Mouse (Mus musculus): ENCODE data around the gene Hddc3. TPM values are rescaled to one million over a fixed set of nuclear protein-coding genes. Genes with fewer than 3 reads are reported as not detected.

The Hddc3 gene
- polyA plus RNA-seq, 1 experiment from 2014 or later: 8.5 TPM

DNA sequence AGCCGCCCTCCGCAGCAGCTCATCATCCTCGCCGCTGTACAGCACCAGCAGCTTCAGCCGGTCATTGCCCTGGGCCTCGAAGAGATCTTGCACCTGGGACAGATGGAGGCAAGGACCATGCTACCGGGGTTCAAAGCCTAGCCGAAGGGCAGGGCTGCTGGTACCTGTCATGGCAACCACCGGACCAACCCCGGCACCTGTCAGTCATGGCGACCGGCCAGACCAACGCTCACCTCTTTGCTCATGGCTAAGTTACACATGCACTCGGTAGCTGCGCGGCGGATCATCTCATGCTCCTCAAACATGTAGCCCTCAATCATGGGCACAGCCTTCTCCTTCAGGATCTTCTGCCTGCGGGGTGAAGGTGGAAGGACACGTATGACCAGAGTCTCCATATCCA, 16.8 kb upstream of the Hddc3 start:
- peaks cover 34% of the 10 kb centered on the region for H3K36me3 ChIP-seq (ENCODE audit: insufficient read depth, low read length)
- ATAC-seq: no peak
- 96% methylated on average over 19 of the region's 19 CpGs for WGBS
- no peak overlapping the region for H3K4me3 ChIP-seq (ENCODE audit: low read depth, low read length)
- no peaks in the 10 kb centered on the region for H3K27me3 ChIP-seq (replicated peaks; ENCODE audit: insufficient read depth, low read length)
- no peak overlapping the region for H3K27ac ChIP-seq (ENCODE audit: low read length)
- no peak for TF ChIP-seq EP300 (IDR thresholded peaks at IDR 0.05)
- no peak for TF ChIP-seq CTCF (IDR thresholded peaks at IDR 0.05)
- H3K9me3 ChIP-seq (ENCODE audit: low read length): no peaks in the 10 kb centered on the region
- no peak overlapping the region for H3K4me2 ChIP-seq (replicated peaks; ENCODE audit: low read depth, low read length)
- no peak overlapping the region for H3K9ac ChIP-seq (replicated peaks; ENCODE audit: low read depth)
- DNase-seq (ENCODE audit: low spot score): no peak
- peaks cover 8% of the 10 kb centered on the region; the same call in 1 of the 2 replicates for H3K4me1 ChIP-seq (ENCODE audit: insufficient read depth, low read depth, low read length)

- DNase-seq (ENCODE audit: low spot score) (no peak), ATAC-seq (no peak)
- Histone ChIP-seq H3K4me1 (ENCODE audit: insufficient read depth, low read depth, low read length) (no peaks in the 10 kb centered on the region), H3K27me3 (replicated peaks; ENCODE audit: insufficient read depth, low read length) (no peaks in the 10 kb centered on the region), H3K4me3 (ENCODE audit: low read depth, low read length) (no peak overlapping the region), H3K9ac (replicated peaks; ENCODE audit: low read depth) (no peak overlapping the region), H3K36me3 (ENCODE audit: insufficient read depth, low read length) (peaks cover 71% of the 10 kb centered on the region), H3K27ac (ENCODE audit: low read length) (no peak overlapping the region), H3K9me3 (ENCODE audit: low read length) (no peaks in the 10 kb centered on the region), H3K4me2 (replicated peaks; ENCODE audit: low read depth, low read length) (no peak overlapping the region)
- TF ChIP-seq EP300 (IDR thresholded peaks at IDR 0.05): no peak
- no peak for TF ChIP-seq CTCF (IDR thresholded peaks at IDR 0.05)
- WGBS: 82% methylated on average over 8 of the region's 8 CpGs
These were observed 12.6 kb upstream of the Hddc3 start for GRCm38 (mm10) chr7:80330278-80330677.

- DNase-seq (ENCODE audit: low spot score): no peak
- Histone ChIP-seq H3K9me3 (ENCODE audit: low read length) (no peaks in the 10 kb centered on the region), H3K4me2 (replicated peaks; ENCODE audit: low read depth, low read length) (no peak overlapping the region), H3K9ac (replicated peaks; ENCODE audit: low read depth) (no peak overlapping the region), H3K4me3 (ENCODE audit: low read depth, low read length) (no peak overlapping the region), H3K27me3 (replicated peaks; ENCODE audit: insufficient read depth, low read length) (no peaks in the 10 kb centered on the region), H3K36me3 (ENCODE audit: insufficient read depth, low read length) (peaks cover 72% of the 10 kb centered on the region), H3K27ac (ENCODE audit: low read length) (no peak overlapping the region), H3K4me1 (ENCODE audit: insufficient read depth, low read depth, low read length) (no peaks in the 10 kb centered on the region)
- TF ChIP-seq CTCF (IDR thresholded peaks at IDR 0.05) (no peak), EP300 (IDR thresholded peaks at IDR 0.05) (no peak)
- WGBS: 86% methylated on average over 19 of the region's 19 CpGs
- ATAC-seq: no peak
These were observed 11.5 kb upstream of the Hddc3 start for GRCm38 (mm10) chr7:80331433-80331832.

DNA sequence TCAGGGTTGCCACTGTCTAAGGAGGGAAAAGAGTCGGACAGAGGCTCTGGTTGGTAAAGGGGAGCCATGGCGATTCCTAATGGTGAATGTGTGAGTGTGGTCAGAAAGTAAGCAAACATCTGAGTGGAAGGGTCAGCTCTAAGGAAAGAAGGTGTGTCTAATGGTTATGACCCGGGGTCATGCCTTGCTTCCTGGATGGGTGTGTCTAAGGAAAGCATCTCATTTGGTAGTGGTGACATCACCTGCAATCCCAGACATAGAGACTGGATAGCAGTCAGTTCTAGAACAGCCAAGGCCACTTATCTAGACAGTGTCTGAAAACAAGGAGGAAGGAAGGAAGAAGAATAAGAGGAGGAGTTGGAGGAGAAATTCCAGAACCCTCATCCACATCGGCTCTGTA, 8.1 kb upstream of the Hddc3 start:
- Histone ChIP-seq H3K36me3 (ENCODE audit: insufficient read depth, low read length) (peaks cover 57% of the 10 kb centered on the region), H3K4me3 (ENCODE audit: low read depth, low read length) (no peak overlapping the region), H3K27me3 (replicated peaks; ENCODE audit: insufficient read depth, low read length) (no peaks in the 10 kb centered on the region), H3K9me3 (ENCODE audit: low read length) (no peaks in the 10 kb centered on the region), H3K4me1 (ENCODE audit: insufficient read depth, low read depth, low read length) (peaks cover 9% of the 10 kb centered on the region; the same call in 1 of the 2 replicates), H3K27ac (ENCODE audit: low read length) (no peak overlapping the region), H3K9ac (replicated peaks; ENCODE audit: low read depth) (no peak overlapping the region), H3K4me2 (replicated peaks; ENCODE audit: low read depth, low read length) (no peak overlapping the region)
- ATAC-seq: no peak
- no peak for TF ChIP-seq EP300 (IDR thresholded peaks at IDR 0.05)
- DNase-seq (ENCODE audit: low spot score): no peak
- WGBS: 90% methylated on average over 4 of the region's 4 CpGs

GRCm38 (mm10) chr7:80336932-80337331, 6.0 kb upstream of the Hddc3 start:
- Histone ChIP-seq H3K4me2 (replicated peaks; ENCODE audit: low read depth, low read length) (no peak overlapping the region), H3K4me1 (ENCODE audit: insufficient read depth, low read depth, low read length) (peaks cover 9% of the 10 kb centered on the region; the same call in 1 of the 2 replicates), H3K36me3 (ENCODE audit: insufficient read depth, low read length) (peaks cover 46% of the 10 kb centered on the region), H3K9me3 (ENCODE audit: low read length) (no peaks in the 10 kb centered on the region), H3K9ac (replicated peaks; ENCODE audit: low read depth) (no peak overlapping the region), H3K27ac (ENCODE audit: low read length) (no peak overlapping the region), H3K4me3 (ENCODE audit: low read depth, low read length) (no peak overlapping the region), H3K27me3 (replicated peaks; ENCODE audit: insufficient read depth, low read length) (no peaks in the 10 kb centered on the region)
- DNase-seq (ENCODE audit: low spot score): no peak
- 81% methylated on average over 3 of the region's 3 CpGs for WGBS
- no peak for ATAC-seq
- TF ChIP-seq CTCF (IDR thresholded peaks at IDR 0.05): no peak
- no peak for TF ChIP-seq EP300 (IDR thresholded peaks at IDR 0.05)

- H3K4me3 ChIP-seq (ENCODE audit: low read depth, low read length): peak overlapping the region; percentile 59
- H3K27me3 ChIP-seq (replicated peaks; ENCODE audit: insufficient read depth, low read length): no peaks in the 10 kb centered on the region
- TF ChIP-seq CTCF (IDR thresholded peaks at IDR 0.05) (no peak), EP300 (IDR thresholded peaks at IDR 0.05) (no peak)
- H3K4me1 ChIP-seq (ENCODE audit: insufficient read depth, low read depth, low read length): peaks cover 15% of the 10 kb centered on the region; the same call in 1 of the 2 replicates
- peak; percentile 32 for DNase-seq (ENCODE audit: low spot score)
- peak overlapping the region; percentile 75 for H3K4me2 ChIP-seq (replicated peaks; ENCODE audit: low read depth, low read length)
- peak overlapping the region; percentile 52 for H3K9ac ChIP-seq (replicated peaks; ENCODE audit: low read depth)
- peaks cover 27% of the 10 kb centered on the region for H3K36me3 ChIP-seq (ENCODE audit: insufficient read depth, low read length)
- 9% methylated on average over 17 of the region's 17 CpGs for WGBS
- 0 out of 2 replicates have a peak overlapping the region, but pooled peaks have one; percentile 43 for H3K27ac ChIP-seq (ENCODE audit: low read length)
- H3K9me3 ChIP-seq (ENCODE audit: low read length): no peaks in the 10 kb centered on the region
- ATAC-seq: no peak
These were observed 3.5 kb upstream of the Hddc3 start for GRCm38 (mm10) chr7:80339371-80339770.

Data from lung, postnatal 0 days (tissue).